In the genomic region with DNA sequence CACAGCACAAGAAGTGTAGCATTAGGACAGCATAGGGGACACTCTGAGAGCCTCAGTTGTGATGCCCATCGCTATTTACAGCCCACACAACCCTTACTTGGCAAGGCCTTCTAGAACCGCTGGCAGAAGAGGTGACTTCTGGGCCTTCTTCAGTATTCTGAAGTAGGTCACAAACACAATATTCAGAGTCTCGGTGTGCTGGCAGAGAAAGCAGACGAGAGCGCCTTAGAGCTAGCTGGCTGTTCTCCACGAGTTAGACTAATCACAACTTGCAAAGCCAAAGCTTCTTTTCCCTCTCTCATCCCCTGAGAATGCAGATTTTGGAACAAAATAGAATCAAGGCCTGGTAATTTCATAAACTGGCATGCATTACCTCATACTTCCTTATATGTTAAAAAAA, we compare ENCODE assay signal across 16 mouse cellular contexts. TPM values are rescaled to one million over a fixed set of nuclear protein-coding genes. Genes with fewer than 3 reads are reported as not detected.
DNase-seq lines count a peak whose midpoint lies in the region; ATAC-seq lines count a peak whose summit lies in the region.
"Had no signal": no experiment of that assay in that cellular context is flagged by ENCODE, and none has a peak within 500 bp of the region (broad histone marks: within the 10 kb centered on the region; RNA-seq: fewer than 3 reads in every experiment).

No protein-coding gene starts in this region.

- H3K27me3 ChIP-seq in heart, embryonic 10.5 days (ENCODE audit: insufficient read depth, poor library complexity, severe bottlenecking): no peaks in the 10 kb centered on the region
- H3K27me3 ChIP-seq in forebrain, embryonic 13.5 days: no peaks in the 10 kb centered on the region
- H3K27me3 ChIP-seq: embryonic facial prominence, embryonic 12.5 days; heart, embryonic 13.5 days; liver, embryonic 12.5 days; stomach, embryonic 15.5 days had no signal

- WGBS in heart, embryonic 10.5 days: 96% methylated on average over 6 of the region's 6 CpGs
- WGBS in forebrain, embryonic 13.5 days: 92% methylated on average over 6 of the region's 6 CpGs

- no peak for ATAC-seq in forebrain, embryonic 13.5 days
- ATAC-seq: liver, embryonic 12.5 days had no signal

- peak; percentile 33 to 39 for DNase-seq in heart, adult 18-20 months
- no peak for DNase-seq in heart, embryonic 10.5 days (ENCODE audit: low spot score)
- peak; percentile 10 to 24 for DNase-seq in layer of hippocampus, postnatal 14 days (ENCODE audit: low spot score in 2 of 2)
- DNase-seq in layer of hippocampus, postnatal 25 days (ENCODE audit: extremely low spot score in 1 of 2, low spot score in 1 of 2): no peak
- peak; percentile 35 to 39 for DNase-seq in right cerebral cortex, postnatal 10 days (ENCODE audit: low spot score in 2 of 2)
- DNase-seq in right cerebral cortex, postnatal 36 days (ENCODE audit: low spot score in 2 of 2): no peak
- DNase-seq in thymus, postnatal 4 days: no peak
- DNase-seq: B cell, adult 2 months; cerebellum, adult 9-10 months; lung, embryonic 14.5 days; midbrain, embryonic 14.5 days had no signal

- H3K4me1 ChIP-seq in heart, embryonic 10.5 days: no peaks in the 10 kb centered on the region
- no peaks in the 10 kb centered on the region for H3K4me1 ChIP-seq in forebrain, embryonic 13.5 days
- H3K4me1 ChIP-seq: embryonic facial prominence, embryonic 12.5 days; heart, embryonic 13.5 days; liver, embryonic 12.5 days; stomach, embryonic 15.5 days had no signal

- H3K36me3 ChIP-seq in heart, embryonic 10.5 days: peaks cover 85% of the 10 kb centered on the region
- H3K36me3 ChIP-seq in forebrain, embryonic 13.5 days (ENCODE audit: poor library complexity, severe bottlenecking): peaks cover 84% of the 10 kb centered on the region

- H3K4me2 ChIP-seq in forebrain, embryonic 13.5 days: no peak overlapping the region
- H3K4me2 ChIP-seq: embryonic facial prominence, embryonic 12.5 days; heart, embryonic 13.5 days; liver, embryonic 12.5 days; lung, embryonic 14.5 days; stomach, embryonic 15.5 days had no signal

- no peaks in the 10 kb centered on the region for H3K9me3 ChIP-seq in heart, embryonic 10.5 days
- no peaks in the 10 kb centered on the region for H3K9me3 ChIP-seq in forebrain, embryonic 13.5 days (replicated peaks)
- H3K9me3 ChIP-seq: embryonic facial prominence, embryonic 12.5 days; heart, embryonic 13.5 days; liver, embryonic 12.5 days; stomach, embryonic 15.5 days had no signal

- no peak overlapping the region for H3K27ac ChIP-seq in heart, embryonic 10.5 days
- H3K27ac ChIP-seq in forebrain, embryonic 13.5 days: no peak overlapping the region
- H3K27ac ChIP-seq: embryonic facial prominence, embryonic 12.5 days; heart, embryonic 13.5 days; liver, embryonic 12.5 days; stomach, embryonic 15.5 days had no signal

- H3K4me3 ChIP-seq in heart, embryonic 10.5 days: no peak overlapping the region
- H3K4me3 ChIP-seq in forebrain, embryonic 13.5 days: no peak overlapping the region
- H3K4me3 ChIP-seq: embryonic facial prominence, embryonic 12.5 days; heart, embryonic 13.5 days; liver, embryonic 12.5 days; stomach, embryonic 15.5 days had no signal

- no peak overlapping the region for H3K9ac ChIP-seq in forebrain, embryonic 13.5 days
- H3K9ac ChIP-seq: embryonic facial prominence, embryonic 12.5 days; heart, embryonic 13.5 days; liver, embryonic 12.5 days; lung, embryonic 14.5 days; stomach, embryonic 15.5 days had no signal

RNA-seq across cellular contexts. Expression of a gene that starts 20.2 kb away (rescaled TPM):
- total RNA-seq in heart, adult 18-20 months (2021): 1 to 10 TPM; 6.3 to 6.9 TPM
- polyA plus RNA-seq in heart, embryonic 10.5 days (2016; fragmentation: Nextera tagmentation; extraction: Ambion mirVana): 6.8 and 7.8 TPM in 2 replicates
- 10 to 100 TPM; 12.2 to 13.1 TPM for total RNA-seq in layer of hippocampus, postnatal 14 days (2021)
- 10 to 100 TPM; 13.7 to 13.8 TPM for total RNA-seq in layer of hippocampus, postnatal 25 days (2021)
- 7.5 and 8.4 TPM in 2 replicates for polyA plus RNA-seq in forebrain, embryonic 13.5 days (2015; fragmentation: Nextera tagmentation; extraction: Ambion mirVana)

RNA-seq across cellular contexts. Expression of a gene that starts 37.6 kb away (rescaled TPM):
- 1 to 10 TPM; 7.1 to 7.2 TPM for total RNA-seq in heart, adult 18-20 months (2021)
- 1.6 and 2.1 TPM in 2 replicates for polyA plus RNA-seq in heart, embryonic 10.5 days (2016; fragmentation: Nextera tagmentation; extraction: Ambion mirVana)
- 10 to 100 TPM; 14.2 to 15.1 TPM for total RNA-seq in layer of hippocampus, postnatal 14 days (2021)
- total RNA-seq in layer of hippocampus, postnatal 25 days (2021): 10 to 100 TPM; 12.3 to 13.0 TPM
- 3.4 and 3.8 TPM in 2 replicates for polyA plus RNA-seq in forebrain, embryonic 13.5 days (2015; fragmentation: Nextera tagmentation; extraction: Ambion mirVana)

Comparison
In these comparisons a context has a peak if more than half of its experiments do, and no peak if none do; other contexts are left out.
1. DNase-seq: peak in heart, adult 18-20 months (2 of 2), layer of hippocampus, postnatal 14 days (2 of 2) and right cerebral cortex, postnatal 10 days (2 of 2); none in heart, embryonic 10.5 days (single experiment), layer of hippocampus, postnatal 25 days (0 of 2), right cerebral cortex, postnatal 36 days (0 of 2) and thymus, postnatal 4 days (single experiment).